In genomic region chr5:34369341-34370021, GRCm38 (mm10) we compare ENCODE assay signal across 7 mouse cellular contexts. TPM values are rescaled to one million over a fixed set of nuclear protein-coding genes. Genes with fewer than 3 reads are reported as not detected.
DNase-seq lines count a peak whose midpoint lies in the region; ATAC-seq lines count a peak whose summit lies in the region.

Gene Fam193a (plus strand): TSS chr5:34369933.

- peak within 1 kb of the TSS; percentile 38; the same call in 1 of the 2 replicates for H3K27ac ChIP-seq in embryonic facial prominence, embryonic 11.5 days (replicated peaks; ENCODE audit: low read depth, low read length)
- peak within 1 kb of the TSS; percentile 92 for H3K27ac ChIP-seq in limb, embryonic 10.5 days
- H3K27ac ChIP-seq in midbrain, embryonic 13.5 days: peak within 1 kb of the TSS; percentile 90

- H3K36me3 ChIP-seq in embryonic facial prominence, embryonic 11.5 days (replicated peaks; ENCODE audit: control insufficient read depth, insufficient read depth, low read depth, low read length): no peaks in the 10 kb centered on the region
- H3K36me3 ChIP-seq in limb, embryonic 10.5 days: peaks cover 14% of the 10 kb centered on the region
- 0 out of 2 replicates have a peak, but pooled peaks cover 1% of the 10 kb centered on the region for H3K36me3 ChIP-seq in midbrain, embryonic 13.5 days

- no peaks in the 10 kb centered on the region for H3K27me3 ChIP-seq in embryonic facial prominence, embryonic 11.5 days (ENCODE audit: control insufficient read depth, insufficient read depth, low read length)
- no peaks in the 10 kb centered on the region for H3K27me3 ChIP-seq in limb, embryonic 10.5 days (ENCODE audit: low read depth, poor library complexity, severe bottlenecking)
- no peaks in the 10 kb centered on the region for H3K27me3 ChIP-seq in midbrain, embryonic 13.5 days

- peak; percentile 99 for ATAC-seq in embryonic facial prominence, embryonic 11.5 days (replicated peaks; ENCODE audit: insufficient number of reproducible peaks, low FRiP score, low TSS enrichment, low read depth)
- peak; percentile 96 for ATAC-seq in granulocyte monocyte progenitor cell, adult 5-6 weeks (replicated peaks; ENCODE audit: poor library complexity, severe bottlenecking)
- peak; percentile 100 for ATAC-seq in midbrain, embryonic 13.5 days

- peak within 1 kb of the TSS; percentile 62 for H3K4me2 ChIP-seq in embryonic facial prominence, embryonic 11.5 days (ENCODE audit: low read depth, low read length)
- peak within 1 kb of the TSS; percentile 74 for H3K4me2 ChIP-seq in midbrain, embryonic 13.5 days (replicated peaks)

- H3K9ac ChIP-seq in embryonic facial prominence, embryonic 11.5 days (replicated peaks; ENCODE audit: low read length): peak within 1 kb of the TSS; percentile 89
- H3K9ac ChIP-seq in midbrain, embryonic 13.5 days (replicated peaks): peak within 1 kb of the TSS; percentile 98

- no peaks in the 10 kb centered on the region for H3K9me3 ChIP-seq in embryonic facial prominence, embryonic 11.5 days (replicated peaks; ENCODE audit: control insufficient read depth, low read length)
- no peaks in the 10 kb centered on the region for H3K9me3 ChIP-seq in limb, embryonic 10.5 days (replicated peaks)
- H3K9me3 ChIP-seq in midbrain, embryonic 13.5 days: no peaks in the 10 kb centered on the region

- no peaks in the 10 kb centered on the region for H3K4me1 ChIP-seq in embryonic facial prominence, embryonic 11.5 days (ENCODE audit: control insufficient read depth, insufficient read depth, low read length)
- peaks cover 23% of the 10 kb centered on the region for H3K4me1 ChIP-seq in limb, embryonic 10.5 days
- peaks cover 35% of the 10 kb centered on the region for H3K4me1 ChIP-seq in midbrain, embryonic 13.5 days (replicated peaks)

- peak within 1 kb of the TSS; percentile 90 for H3K4me3 ChIP-seq in embryonic facial prominence, embryonic 11.5 days (ENCODE audit: low read depth, low read length)
- H3K4me3 ChIP-seq in limb, embryonic 10.5 days: peak within 1 kb of the TSS; percentile 91
- H3K4me3 ChIP-seq in midbrain, embryonic 13.5 days (replicated peaks): peak within 1 kb of the TSS; percentile 94

- DNase-seq in adrenal gland, postnatal 14 days: peak; percentile 99
- peak; percentile 97 for DNase-seq in embryonic facial prominence, embryonic 11.5 days (ENCODE audit: low spot score)
- DNase-seq in kidney, adult 11 months: peak; percentile 97
- peak; percentile 97 for DNase-seq in limb, embryonic 10.5 days (ENCODE audit: low spot score)
- DNase-seq in spleen, adult 12 weeks (ENCODE audit: low spot score): peak; percentile 94

- WGBS in embryonic facial prominence, embryonic 11.5 days: under 1% methylated on average over 57 of the region's 64 CpGs
- 1% methylated on average over 51 of the region's 64 CpGs for WGBS in limb, embryonic 10.5 days
- under 1% methylated on average over 54 of the region's 64 CpGs for WGBS in midbrain, embryonic 13.5 days

RNA-seq across cellular contexts. Expression of gene Fam193a, which starts in this region (rescaled TPM):
- 30.4 and 34.1 TPM in 2 replicates for total RNA-seq in adrenal gland, postnatal 14 days (2021)
- 13.1 and 13.6 TPM in 2 replicates for polyA plus RNA-seq in embryonic facial prominence, embryonic 11.5 days (2014; fragmentation: Nextera tagmentation; extraction: Ambion mirVana)
- total RNA-seq in granulocyte monocyte progenitor cell, adult 5-6 weeks (2014; fragmentation: Nextera tagmentation): 25.0 and 48.0 TPM in 2 replicates
- total RNA-seq in granulocyte monocyte progenitor cell, adult 5-6 weeks (2017): 20.3 and 31.7 TPM in 2 replicates
- 13.9 and 15.1 TPM in 2 replicates for polyA plus RNA-seq in limb, embryonic 10.5 days (2016; fragmentation: Nextera tagmentation; extraction: Ambion mirVana)
- polyA plus RNA-seq in midbrain, embryonic 13.5 days (2015; fragmentation: Nextera tagmentation; extraction: Ambion mirVana): 19.8 and 20.6 TPM in 2 replicates

Comparison
In these comparisons a context has a peak if more than half of its experiments do, and no peak if none do; other contexts are left out.
1. Peak in every context shown above with its lines: DNase-seq, ATAC-seq, H3K4me3 ChIP-seq and H3K27ac ChIP-seq.
2. H3K27ac ChIP-seq: peak in every context shown above with its lines; median percentile 92 in limb, embryonic 10.5 days; 90 in midbrain, embryonic 13.5 days; 38 in embryonic facial prominence, embryonic 11.5 days.